Mouse (Mus musculus): ENCODE measurements around the gene Clic1.

DNA sequence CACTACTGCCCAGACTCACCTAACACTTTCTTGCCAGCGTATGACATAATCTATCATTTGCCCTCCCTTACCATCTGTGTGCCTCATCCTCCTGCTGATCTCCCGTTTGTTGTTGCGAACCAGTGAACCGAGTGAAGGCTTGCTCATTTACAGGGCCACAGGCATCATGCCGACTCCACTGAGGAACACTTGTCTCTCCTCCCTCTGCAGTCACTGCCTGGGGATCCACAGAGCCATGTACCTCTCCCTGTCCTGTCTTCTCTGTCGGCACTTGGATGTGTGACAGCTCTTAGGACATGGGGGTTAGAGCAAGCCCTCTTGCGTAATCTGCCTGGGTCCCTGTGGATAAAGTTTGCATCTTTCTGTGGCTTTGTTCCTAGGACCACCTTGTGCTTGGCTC lies 40.2 kb upstream of the Clic1 start:
- TF ChIP-seq CTCF (IDR thresholded peaks at IDR 0.05; ENCODE audit: control insufficient read depth, insufficient read depth, insufficient read length) (no peak), USF1 (IDR thresholded peaks at IDR 0.05; ENCODE audit: low read depth) (no peak)

Data from C2C12 (cell line).